Mouse (Mus musculus) C2C12 (cell line): ENCODE measurements at regions not wholly inside any gene's neighbourhood (a gene's known extent, or its start where the extent isn't known, plus 50 kb on each side); places are given as distances from the start of the nearest gene placed in this dataset.

ENCODE experiments used
- CTCF ChIP-seq: IDR thresholded peaks from one replicate; pipeline ENCODE4 v1.5.1; 2011; ENCODE audit not compliant: control insufficient read depth, insufficient read depth, insufficient read length
- MAX ChIP-seq: IDR thresholded peaks from one replicate; pipeline ENCODE4 v1.6.1; 2011; ENCODE audit warnings: mild to moderate bottlenecking, control low read depth

- TF ChIP-seq CTCF = no peak
- no peak for TF ChIP-seq MAX
These were observed 472.6 kb upstream of the Man1a start for GRCm38 (mm10) chr10:54548977-54549376.
